Mouse (Mus musculus): Measurements from ENCODE around the gene Brat1. TPM values are rescaled to one million over a fixed set of nuclear protein-coding genes. Genes with fewer than 3 reads are reported as not detected.
"Not testable (repeated sequence)": the region's sequence is repeated elsewhere in the genome, so short reads cannot be mapped to it uniquely, and the experiment has no call there.

The Brat1 gene
- polyA plus RNA-seq (2015; fragmentation: Nextera tagmentation; extraction: Ambion mirVana) = 18.7 and 20.4 TPM in 2 replicates

- Histone ChIP-seq H3K9ac (peak within 1 kb of the TSS; percentile 68), H3K27me3 (replicated peaks) (no peaks in the 10 kb centered on the region), H3K4me3 (replicated peaks) (peak within 1 kb of the TSS; percentile 58), H3K9me3 (no peaks in the 10 kb centered on the region), H3K27ac (peak within 1 kb of the TSS; percentile 93), H3K4me2 (peak within 1 kb of the TSS; percentile 80), H3K4me1 (peaks cover 33% of the 10 kb centered on the region), H3K36me3 (peaks cover 5% of the 10 kb centered on the region; the same call in 1 of the 2 replicates)
- WGBS = under 1% methylated on average over 69 of the region's 69 CpGs
- ATAC-seq (ENCODE audit: insufficient read depth, low FRiP score, low read depth) = peak; percentile 93
Measured at GRCm38 (mm10) chr5:140704378-140705251, at the start of gene Brat1. Gene Brat1, plus strand, starts transcription at chr5:140705011.

- no peaks in the 10 kb centered on the region for H3K36me3 ChIP-seq
- H3K4me2 ChIP-seq = no peak overlapping the region
- H3K27ac ChIP-seq = no peak overlapping the region
- H3K4me3 ChIP-seq (replicated peaks) = no peak overlapping the region
- ATAC-seq (ENCODE audit: insufficient read depth, low FRiP score, low read depth) = no peak
- H3K9ac ChIP-seq = no peak overlapping the region
- peaks cover 34% of the 10 kb centered on the region for H3K4me1 ChIP-seq
- no peaks in the 10 kb centered on the region for H3K27me3 ChIP-seq (replicated peaks)
- 41% methylated on average over 16 of the region's 16 CpGs for WGBS
- no peaks in the 10 kb centered on the region for H3K9me3 ChIP-seq
Measured at GRCm38 (mm10) chr5:140659607-140660272, 45.1 kb upstream of the Brat1 start.

- no peak for ATAC-seq (ENCODE audit: insufficient read depth, low FRiP score, low read depth)
- Histone ChIP-seq H3K4me3 (replicated peaks) (no peak overlapping the region), H3K9me3 (no peaks in the 10 kb centered on the region), H3K4me2 (no peak overlapping the region), H3K4me1 (peaks cover 34% of the 10 kb centered on the region), H3K27ac (no peak overlapping the region), H3K9ac (no peak overlapping the region), H3K27me3 (replicated peaks) (no peaks in the 10 kb centered on the region), H3K36me3 (no peaks in the 10 kb centered on the region)
- WGBS = 85% methylated on average over 1 of the region's 1 CpGs
Measured at GRCm38 (mm10) chr5:140660398-140660797, 44.4 kb upstream of the Brat1 start.

- H3K9me3 ChIP-seq = no peaks in the 10 kb centered on the region
- H3K4me1 ChIP-seq = peaks cover 34% of the 10 kb centered on the region
- H3K4me2 ChIP-seq = no peak overlapping the region
- ATAC-seq (ENCODE audit: insufficient read depth, low FRiP score, low read depth) = no peak
- no peaks in the 10 kb centered on the region for H3K36me3 ChIP-seq
- H3K4me3 ChIP-seq (replicated peaks) = no peak overlapping the region
- no peak overlapping the region for H3K9ac ChIP-seq
- WGBS = 49% methylated on average over 8 of the region's 8 CpGs
- H3K27ac ChIP-seq = peak overlapping the region; percentile 41
- H3K27me3 ChIP-seq (replicated peaks) = no peaks in the 10 kb centered on the region
Measured at GRCm38 (mm10) chr5:140661427-140661826, 43.4 kb upstream of the Brat1 start.

- no peak overlapping the region for H3K4me3 ChIP-seq (replicated peaks)
- no peaks in the 10 kb centered on the region for H3K27me3 ChIP-seq (replicated peaks)
- H3K36me3 ChIP-seq = no peaks in the 10 kb centered on the region
- no peak overlapping the region for H3K4me2 ChIP-seq
- H3K27ac ChIP-seq = peak overlapping the region; percentile 41
- no peaks in the 10 kb centered on the region for H3K9me3 ChIP-seq
- WGBS = 46% methylated on average over 12 of the region's 12 CpGs
- no peak for ATAC-seq (ENCODE audit: insufficient read depth, low FRiP score, low read depth)
- H3K9ac ChIP-seq = no peak overlapping the region
- H3K4me1 ChIP-seq = peaks cover 34% of the 10 kb centered on the region
Measured at GRCm38 (mm10) chr5:140661875-140662643, 42.8 kb upstream of the Brat1 start.

GRCm38 (mm10) chr5:140662741-140663592, 41.8 kb upstream of the Brat1 start:
- H3K9me3 ChIP-seq = no peaks in the 10 kb centered on the region
- WGBS = 64% methylated on average over 17 of the region's 17 CpGs
- 0 out of 2 replicates have a peak, but pooled peaks cover 3% of the 10 kb centered on the region for H3K36me3 ChIP-seq
- no peak overlapping the region for H3K4me2 ChIP-seq
- no peak overlapping the region for H3K4me3 ChIP-seq (replicated peaks)
- H3K27me3 ChIP-seq (replicated peaks) = no peaks in the 10 kb centered on the region
- ATAC-seq (ENCODE audit: insufficient read depth, low FRiP score, low read depth) = 0 out of 2 replicates have a peak, but pooled peaks have one; percentile 7
- peaks cover 34% of the 10 kb centered on the region for H3K4me1 ChIP-seq
- H3K9ac ChIP-seq = no peak overlapping the region
- H3K27ac ChIP-seq = 0 out of 2 replicates have a peak overlapping the region, but pooled peaks have one; percentile 57

- peak overlapping the region; percentile 57; the same call in 1 of the 2 replicates for H3K27ac ChIP-seq
- H3K36me3 ChIP-seq = peaks cover 9% of the 10 kb centered on the region
- H3K9me3 ChIP-seq = peaks cover 2% of the 10 kb centered on the region; the same call in 1 of the 2 replicates
- no peaks in the 10 kb centered on the region for H3K27me3 ChIP-seq (replicated peaks)
- 40% methylated on average over 7 of the region's 7 CpGs for WGBS
- ATAC-seq (ENCODE audit: insufficient read depth, low FRiP score, low read depth) = peak; percentile 65
- H3K4me1 ChIP-seq = peaks cover 34% of the 10 kb centered on the region
- H3K4me3 ChIP-seq (replicated peaks) = no peak overlapping the region
- H3K4me2 ChIP-seq = no peak overlapping the region
- H3K9ac ChIP-seq = no peak overlapping the region
Measured at GRCm38 (mm10) chr5:140663621-140664180, 41.1 kb upstream of the Brat1 start.

GRCm38 (mm10) chr5:140672115-140672514, 32.7 kb upstream of the Brat1 start:
- peaks cover 25% of the 10 kb centered on the region for H3K36me3 ChIP-seq
- peak; percentile 59 for ATAC-seq (ENCODE audit: insufficient read depth, low FRiP score, low read depth)
- H3K27ac ChIP-seq = peak overlapping the region; percentile 84

GRCm38 (mm10) chr5:140672603-140673002, 32.2 kb upstream of the Brat1 start:
- peak; percentile 71 for ATAC-seq (ENCODE audit: insufficient read depth, low FRiP score, low read depth)
- H3K9me3 ChIP-seq; H3K9ac ChIP-seq; H3K27me3 ChIP-seq (replicated peaks); H3K4me1 ChIP-seq; H3K4me2 ChIP-seq; H3K4me3 ChIP-seq (replicated peaks): not testable (repeated sequence)
- peak overlapping the region; percentile 84 for H3K27ac ChIP-seq
- WGBS = 62% methylated on average over 6 of the region's 6 CpGs
- H3K36me3 ChIP-seq = peaks cover 30% of the 10 kb centered on the region

More at GRCm38 (mm10) chr5:140672115-140672514, 32.7 kb upstream of the Brat1 start:
- Histone ChIP-seq H3K4me2 (no peak overlapping the region), H3K9ac (no peak overlapping the region), H3K4me3 (replicated peaks) (no peak overlapping the region), H3K27me3 (replicated peaks) (no peaks in the 10 kb centered on the region), H3K4me1 (no peaks in the 10 kb centered on the region), H3K9me3 (peaks cover 3% of the 10 kb centered on the region; the same call in 1 of the 2 replicates)
- WGBS = 52% methylated on average over 6 of the region's 6 CpGs

GRCm38 (mm10) chr5:140674036-140674435, 30.8 kb upstream of the Brat1 start:
- Histone ChIP-seq H3K9ac (no peak overlapping the region), H3K27ac (peak overlapping the region; percentile 52; the same call in 1 of the 2 replicates), H3K36me3 (peaks cover 17% of the 10 kb centered on the region)

More at GRCm38 (mm10) chr5:140674036-140674435, 30.8 kb upstream of the Brat1 start:
- H3K4me1 ChIP-seq = no peaks in the 10 kb centered on the region
- WGBS = 83% methylated on average over 17 of the region's 17 CpGs
- no peaks in the 10 kb centered on the region for H3K9me3 ChIP-seq
- ATAC-seq (ENCODE audit: insufficient read depth, low FRiP score, low read depth) = no peak
- H3K27me3 ChIP-seq (replicated peaks) = no peaks in the 10 kb centered on the region
- H3K4me2 ChIP-seq = no peak overlapping the region
- no peak overlapping the region for H3K4me3 ChIP-seq (replicated peaks)

All from stomach, embryonic 15.5 days (tissue).